Mouse (Mus musculus) cerebellum, adult 11-12 months (tissue): Measurements from ENCODE around the gene Fam241a.

Experiments used
- DNase-seq: peaks from one replicate; pipeline ENCODE4 v3.0.0; 2022

The Fam241a gene

DNA sequence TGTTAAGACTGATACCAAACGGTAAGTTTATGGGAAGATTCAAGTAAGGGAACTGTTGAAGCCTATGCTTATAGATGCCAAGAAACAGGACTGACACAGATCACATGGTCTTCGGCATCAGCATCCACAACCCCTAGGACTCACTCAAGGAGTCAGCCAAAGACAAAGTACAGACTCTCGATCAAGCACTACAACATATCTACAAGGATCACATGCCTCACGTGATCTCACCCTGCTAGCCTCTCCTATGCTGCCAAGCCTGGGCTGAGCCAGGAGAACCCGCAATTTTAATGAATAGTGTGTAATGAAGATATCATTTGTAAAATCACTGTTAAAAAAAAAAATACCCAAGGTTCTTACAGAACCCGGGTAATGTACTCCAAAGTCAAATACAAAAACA, 60.5 kb downstream of the Fam241a start:
- no peak for DNase-seq

DNA sequence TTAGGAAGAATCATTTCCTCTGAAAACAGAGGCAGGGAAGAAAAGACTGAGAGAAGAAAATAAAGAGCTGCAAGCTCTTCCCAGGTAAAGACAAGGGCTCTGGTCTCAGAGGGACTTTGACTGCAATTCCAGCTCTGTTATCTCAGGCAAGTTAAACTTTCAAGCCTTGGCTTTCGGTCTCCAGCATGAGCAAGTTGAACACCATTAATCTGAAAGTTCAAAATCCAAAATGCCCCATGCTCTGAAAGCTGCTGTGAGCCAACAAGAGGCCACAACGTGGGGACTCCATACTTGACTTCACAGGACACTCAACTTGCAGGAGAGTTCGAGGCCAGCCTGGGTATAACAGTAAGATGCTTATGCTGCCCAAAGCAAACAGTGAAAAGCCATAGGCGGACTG, 62.1 kb downstream of the Fam241a start:
- DNase-seq = no peak

DNA sequence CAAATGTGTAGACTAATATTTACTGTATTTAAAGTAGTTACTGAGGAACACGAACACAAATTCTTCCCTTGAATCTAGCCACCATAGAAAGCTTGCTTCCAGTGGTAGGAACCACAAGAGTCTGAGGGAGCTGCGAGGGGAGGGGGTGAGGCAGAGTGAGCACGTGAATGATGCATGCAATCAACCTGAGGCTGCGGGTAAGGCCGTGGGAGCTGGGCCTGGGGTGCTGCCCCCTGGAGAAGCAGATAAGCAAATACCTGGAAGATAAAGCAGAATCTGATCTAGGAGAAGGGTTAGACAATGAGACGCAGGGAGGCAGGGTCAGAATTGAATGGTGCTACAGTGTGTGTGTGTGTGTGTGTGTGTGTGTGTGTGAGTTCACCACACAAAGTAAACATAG, 65.0 kb downstream of the Fam241a start:
- no peak for DNase-seq

DNA sequence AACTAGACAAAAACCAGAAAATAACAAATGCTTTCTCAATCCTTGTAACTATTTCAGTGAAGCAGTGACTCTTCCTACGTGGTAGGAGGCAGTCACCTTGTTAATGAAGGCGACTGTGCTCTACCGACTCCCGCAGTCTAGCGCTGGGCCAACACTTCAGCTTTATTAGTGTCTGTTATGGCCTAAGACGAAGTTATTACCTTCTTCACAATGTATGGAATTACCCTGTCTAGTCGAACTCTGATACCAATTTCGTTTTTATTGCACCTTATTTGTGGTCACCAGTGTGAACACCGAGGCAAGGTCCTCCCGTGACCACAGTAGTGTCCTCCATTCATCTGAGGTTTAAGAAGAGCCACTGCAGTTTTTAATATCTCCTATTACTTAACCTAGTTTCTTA, 65.9 kb downstream of the Fam241a start:
- DNase-seq = no peak

DNA sequence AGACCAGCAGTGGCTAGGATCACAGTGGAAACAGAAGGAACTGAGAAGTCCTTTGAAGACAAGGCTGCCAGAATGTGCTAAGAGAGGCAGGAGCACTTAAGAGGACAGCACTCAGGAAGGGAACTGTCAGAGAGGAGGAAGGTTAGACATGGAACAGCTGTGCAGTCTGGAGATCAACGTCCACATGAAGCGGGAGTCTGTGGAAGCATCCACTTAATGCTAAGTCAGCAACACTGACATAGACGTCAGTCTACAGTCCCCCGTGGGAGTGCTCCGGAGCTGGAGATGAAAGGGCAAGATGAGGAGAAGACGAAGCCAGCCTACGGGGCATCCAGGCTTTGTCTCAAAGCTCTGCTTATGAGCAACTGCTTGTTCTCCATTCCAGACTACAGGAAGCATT, 69.0 kb downstream of the Fam241a start:
- DNase-seq = no peak

DNA sequence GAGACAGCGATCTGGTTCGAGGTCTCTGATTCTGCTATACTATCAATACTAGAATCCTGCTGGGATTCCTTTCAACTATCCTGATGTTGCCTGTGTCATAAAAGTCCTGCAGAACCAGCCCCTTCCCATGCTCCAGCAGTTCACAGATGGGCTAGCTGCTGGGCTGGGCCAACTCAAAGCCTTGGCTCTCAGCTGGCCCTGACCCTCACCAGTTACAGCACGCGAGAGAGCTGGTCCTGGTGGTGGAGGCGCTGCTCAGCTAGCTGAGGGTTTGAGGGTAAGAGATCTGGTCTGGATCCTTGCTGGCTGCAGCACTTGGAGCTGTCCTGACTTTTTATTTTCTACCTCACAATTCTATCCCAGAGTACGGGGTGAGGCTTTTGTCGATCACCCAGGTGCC, 69.6 kb downstream of the Fam241a start:
- no peak for DNase-seq

DNA sequence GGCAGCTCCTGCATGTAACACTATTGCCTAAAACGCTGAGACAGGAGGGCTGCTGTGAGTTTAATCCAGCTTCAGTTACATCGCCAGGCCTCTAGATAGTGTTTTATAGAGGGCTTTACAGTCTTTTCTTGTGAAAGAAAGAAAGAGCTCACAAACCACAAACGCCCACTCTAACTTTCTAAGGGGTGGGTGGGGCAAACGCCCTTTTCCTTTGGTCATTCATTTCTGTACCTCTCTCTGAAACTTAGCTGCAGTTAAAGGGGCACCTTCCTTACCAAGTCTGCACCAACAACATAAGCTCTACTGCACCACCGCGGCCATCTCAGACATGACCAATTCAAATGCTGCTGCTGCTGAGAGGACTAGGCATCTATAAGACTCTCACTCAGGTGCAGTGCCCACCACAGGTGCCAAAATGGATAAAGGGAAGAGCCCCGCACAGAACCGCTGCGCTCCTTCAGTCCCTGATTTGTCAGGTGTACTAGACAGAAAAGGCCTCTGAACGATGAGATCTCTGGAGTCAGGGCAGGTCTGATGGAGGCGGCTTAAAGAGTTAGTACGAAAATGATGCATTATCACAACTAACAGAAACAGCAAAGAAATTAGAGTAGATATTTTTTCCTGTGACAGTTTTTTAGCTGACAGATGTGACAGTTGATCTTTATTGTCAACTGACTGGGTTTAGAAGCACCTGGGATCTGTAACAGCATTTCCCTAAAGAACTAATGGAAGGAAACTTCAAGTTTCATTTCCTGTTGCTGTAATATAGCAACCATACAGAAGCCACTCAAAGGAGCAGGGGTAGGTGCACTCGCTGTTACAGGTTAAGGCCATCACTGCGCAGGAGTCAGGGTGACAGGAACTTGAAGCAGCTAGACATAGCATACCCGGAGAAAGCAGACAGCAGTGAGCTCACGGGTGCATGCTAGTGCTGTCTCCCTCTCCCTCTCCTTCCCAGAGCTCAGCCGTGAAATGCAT, 71.9 kb downstream of the Fam241a start:
- no peak for DNase-seq

DNA sequence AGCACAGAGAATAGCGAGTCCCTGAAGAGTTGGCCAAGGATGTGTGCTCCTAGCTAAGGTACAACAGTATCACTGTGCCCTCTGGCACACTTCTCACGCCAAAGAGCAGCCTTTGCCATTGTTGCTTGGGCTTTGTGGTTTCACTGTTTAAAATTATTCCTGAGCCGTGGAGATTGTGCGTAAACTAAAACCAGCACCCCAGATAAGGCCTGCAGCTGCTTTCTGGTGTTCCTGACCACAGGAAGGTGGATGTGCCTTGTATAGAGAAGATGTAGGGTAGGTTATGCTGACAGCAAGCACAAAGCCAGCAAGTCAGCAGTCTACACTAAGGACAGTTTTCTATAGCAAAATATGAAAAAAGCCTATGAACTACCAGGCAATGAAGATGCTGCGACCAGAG, 74.9 kb downstream of the Fam241a start:
- DNase-seq = no peak

DNA sequence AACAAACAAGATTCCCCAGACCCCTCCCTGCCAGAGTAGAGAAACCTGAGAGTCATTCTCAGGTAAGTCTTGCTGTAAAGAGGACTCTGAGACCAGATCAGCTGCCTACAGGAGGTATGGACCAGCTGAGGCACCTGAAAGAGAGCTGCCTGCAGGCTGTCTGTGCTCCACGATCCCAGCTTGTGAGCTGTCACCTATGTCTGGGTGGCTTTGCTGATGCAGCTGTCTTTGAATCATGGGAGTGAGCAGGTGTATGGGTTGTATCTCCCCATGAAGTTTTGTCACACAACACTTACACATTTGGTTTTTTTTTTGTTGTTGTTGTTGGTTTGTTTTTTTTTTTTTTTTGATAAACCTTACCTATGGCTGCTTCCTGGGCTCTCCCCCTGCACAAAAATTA, 75.7 kb downstream of the Fam241a start:
- DNase-seq = no peak
